In genomic region chr1:162247216-162247615, GRCm38 (mm10) we compare ENCODE assay signal across 27 mouse cellular contexts.
"Had no signal": no experiment of that assay in that cellular context is flagged by ENCODE, and none has a peak within 500 bp of the region (broad histone marks: within the 10 kb centered on the region; RNA-seq: fewer than 3 reads in every experiment).

No protein-coding gene starts in this region.

- H3K9ac ChIP-seq: heart, embryonic 13.5 days; heart, embryonic 15.5 days; hindbrain, embryonic 12.5 days; hindbrain, embryonic 14.5 days; intestine, embryonic 15.5 days; kidney, embryonic 15.5 days; limb, embryonic 12.5 days had no signal

- H3K9me3 ChIP-seq: heart, embryonic 13.5 days; heart, embryonic 15.5 days; hindbrain, embryonic 10.5 days; hindbrain, embryonic 12.5 days; intestine, embryonic 15.5 days; kidney, embryonic 15.5 days; limb, embryonic 10.5 days; limb, embryonic 12.5 days had no signal

- DNase-seq: gastrocnemius, adult 2 months; gastrocnemius, postnatal 10 days; gastrocnemius, postnatal 25 days; heart, adult 2 months; heart, postnatal 14 days; heart, postnatal 36 days; kidney, adult 18-20 months; kidney, adult 9 months; kidney, postnatal 10 days; kidney, postnatal 25 days; kidney, postnatal 4 days had no signal

- H3K4me1 ChIP-seq: hindbrain, embryonic 12.5 days; intestine, embryonic 15.5 days had no signal

- H3K4me3 ChIP-seq: gastrocnemius, adult 2 months; heart, adult 2 months; heart, embryonic 13.5 days; heart, embryonic 15.5 days; hindbrain, embryonic 10.5 days; hindbrain, embryonic 12.5 days; intestine, embryonic 15.5 days; kidney, embryonic 15.5 days; layer of hippocampus, adult 2 months; left cerebral cortex, adult 2 months; limb, embryonic 10.5 days; limb, embryonic 12.5 days had no signal

- H3K27ac ChIP-seq: gastrocnemius, adult 2 months; heart, adult 2 months; heart, embryonic 13.5 days; heart, embryonic 15.5 days; hindbrain, embryonic 10.5 days; hindbrain, embryonic 12.5 days; hindbrain, embryonic 14.5 days; intestine, embryonic 15.5 days; kidney, embryonic 15.5 days; layer of hippocampus, adult 2 months; left cerebral cortex, adult 2 months; limb, embryonic 12.5 days had no signal

- ATAC-seq: forebrain, embryonic 16.5 days; hindbrain, embryonic 16.5 days; inflammation-experienced regulatory T-cells, adult 6 months; intestine, embryonic 15.5 days; intestine, postnatal 0 days had no signal

- H3K4me2 ChIP-seq: heart, embryonic 11.5 days; heart, embryonic 13.5 days; heart, embryonic 15.5 days; hindbrain, embryonic 12.5 days; hindbrain, embryonic 14.5 days; intestine, embryonic 15.5 days; kidney, embryonic 15.5 days; limb, embryonic 12.5 days had no signal

- H3K27me3 ChIP-seq: heart, embryonic 13.5 days; heart, embryonic 15.5 days; hindbrain, embryonic 12.5 days; intestine, embryonic 15.5 days; kidney, embryonic 15.5 days; limb, embryonic 12.5 days had no signal

- H3K36me3 ChIP-seq: heart, embryonic 13.5 days; heart, embryonic 15.5 days; hindbrain, embryonic 10.5 days; hindbrain, embryonic 12.5 days; intestine, embryonic 15.5 days; kidney, embryonic 15.5 days; limb, embryonic 10.5 days; limb, embryonic 12.5 days had no signal
